Mouse (Mus musculus) thymus, postnatal 4 days (tissue): ENCODE data around the gene Cdk2ap1.
"Not testable (repeated sequence)": the region's sequence is repeated elsewhere in the genome, so short reads cannot be mapped to it uniquely, and the experiment has no call there.

Experiments used
- DNase-seq: peaks from one replicate; pipeline ENCODE4 v3.0.0; 2021

The Cdk2ap1 gene

GRCm38 (mm10) chr5:124351111-124351560 lies 11.7 kb downstream of the Cdk2ap1 start:
- peak; percentile 37 for DNase-seq

- no peak for DNase-seq
These were observed 12.5 kb downstream of the Cdk2ap1 start for GRCm38 (mm10) chr5:124350350-124350749.

GRCm38 (mm10) chr5:124349196-124349595 lies 13.7 kb downstream of the Cdk2ap1 start:
- DNase-seq = no peak

- no peak for DNase-seq
These were observed 20.0 kb downstream of the Cdk2ap1 start for GRCm38 (mm10) chr5:124342897-124343296.

- DNase-seq = peak; percentile 71
These were observed 21.0 kb downstream of the Cdk2ap1 start for GRCm38 (mm10) chr5:124341753-124342339.

GRCm38 (mm10) chr5:124338791-124339190 lies 24.1 kb downstream of the Cdk2ap1 start:
- no peak for DNase-seq

GRCm38 (mm10) chr5:124337909-124338308 lies 25.0 kb downstream of the Cdk2ap1 start:
- no peak for DNase-seq

- no peak for DNase-seq
These were observed 25.8 kb downstream of the Cdk2ap1 start for GRCm38 (mm10) chr5:124337103-124337502.

GRCm38 (mm10) chr5:124334392-124334791 lies 28.5 kb downstream of the Cdk2ap1 start:
- DNase-seq = no peak

- DNase-seq = no peak
These were observed 32.8 kb downstream of the Cdk2ap1 start for GRCm38 (mm10) chr5:124330086-124330485.

- peak; percentile 99 for DNase-seq
These were observed 35.1 kb downstream of the Cdk2ap1 start, which contains the start of the genes Mphosph9 and 2810006K23Rik for GRCm38 (mm10) chr5:124327510-124328364. Mphosph9 (minus strand) TSS chr5:124327972. 2810006K23Rik (plus strand) TSS chr5:124328089.

GRCm38 (mm10) chr5:124326829-124327228 lies 36.1 kb downstream of the Cdk2ap1 start:
- DNase-seq = peak; percentile 24

GRCm38 (mm10) chr5:124317648-124318047 lies 45.2 kb downstream of the Cdk2ap1 start:
- DNase-seq = no peak

GRCm38 (mm10) chr5:124315941-124316340 lies 46.9 kb downstream of the Cdk2ap1 start:
- DNase-seq = no peak

GRCm38 (mm10) chr5:124315498-124315897 lies 47.4 kb downstream of the Cdk2ap1 start:
- no peak for DNase-seq

- DNase-seq = no peak
These were observed 52.8 kb downstream of the Cdk2ap1 start for GRCm38 (mm10) chr5:124310091-124310490.

- DNase-seq = no peak
These were observed 53.7 kb downstream of the Cdk2ap1 start for GRCm38 (mm10) chr5:124309155-124309554.

GRCm38 (mm10) chr5:124302853-124303252 lies 60.0 kb downstream of the Cdk2ap1 start:
- not testable (repeated sequence) for DNase-seq

GRCm38 (mm10) chr5:124300132-124300531 lies 62.8 kb downstream of the Cdk2ap1 start:
- DNase-seq = no peak

GRCm38 (mm10) chr5:124299307-124299706 lies 63.6 kb downstream of the Cdk2ap1 start:
- DNase-seq = peak; percentile 40

- no peak for DNase-seq
These were observed 66.4 kb downstream of the Cdk2ap1 start for GRCm38 (mm10) chr5:124296475-124296874.
